Mouse (Mus musculus) myocyte (in vitro differentiated cells): ENCODE data around the gene Rragd.

ENCODE experiments used
- CEBPB ChIP-seq: IDR thresholded peaks from 2 replicates; pipeline ENCODE4 v1.6.1; 2011; ENCODE audit warnings: mild to moderate bottlenecking, moderate library complexity; ENCODE audit not compliant: poor library complexity, insufficient read depth, severe bottlenecking
- E2F4 ChIP-seq: IDR thresholded peaks from one replicate; pipeline ENCODE4 v1.6.1; 2011; ENCODE audit warnings: mild to moderate bottlenecking, control low read depth, moderate library complexity; ENCODE audit not compliant: insufficient read depth
- MAX ChIP-seq: IDR thresholded peaks from one replicate; pipeline ENCODE4 v1.6.1; 2011; ENCODE audit warnings: low read depth, mild to moderate bottlenecking, control low read depth
- MYOD1 ChIP-seq, 3 experiments: IDR thresholded peaks; one replicate each; pipeline ENCODE4 v1.6.1; 2011; ENCODE audit warnings: control low read depth in 2 of 3, low read depth in 2 of 3, mild to moderate bottlenecking in 2 of 3, moderate library complexity in 1 of 3; ENCODE audit not compliant: insufficient read length in 2 of 3, control insufficient read depth in 1 of 3
- MYOG ChIP-seq, 3 experiments: IDR thresholded peaks; one replicate each; pipeline ENCODE4 v1.6.1; 2011; ENCODE audit warnings: control low read depth in 2 of 3, low read depth in 2 of 3, mild to moderate bottlenecking in 2 of 3; ENCODE audit not compliant: insufficient read length in 2 of 3, control insufficient read depth in 1 of 3, insufficient read depth in 1 of 3
- POLR2A ChIP-seq: IDR thresholded peaks from one replicate; pipeline ENCODE4 v1.6.1; 2011; ENCODE audit warnings: low read depth, mild to moderate bottlenecking, control low read depth, moderate library complexity; ENCODE audit not compliant: insufficient read length
- POLR2AphosphoS2 ChIP-seq: IDR thresholded peaks from one replicate; pipeline ENCODE4 v1.6.1; 2011; ENCODE audit warnings: low read depth, control low read depth; ENCODE audit not compliant: insufficient read length
- REST ChIP-seq: IDR thresholded peaks from one replicate; pipeline ENCODE4 v1.6.1; 2011; ENCODE audit warnings: mild to moderate bottlenecking, control low read depth, moderate library complexity; ENCODE audit not compliant: insufficient read depth, insufficient read length
- SRF ChIP-seq: IDR thresholded peaks from one replicate; pipeline ENCODE4 v1.6.1; 2011; ENCODE audit warnings: low read depth; ENCODE audit not compliant: control insufficient read depth, insufficient read length
- TCF12 ChIP-seq: IDR thresholded peaks from one replicate; pipeline ENCODE4 v1.6.1; 2011; ENCODE audit warnings: mild to moderate bottlenecking, control low read depth; ENCODE audit not compliant: poor library complexity, insufficient read depth, severe bottlenecking
- TCF3 ChIP-seq: IDR thresholded peaks from one replicate; pipeline ENCODE4 v1.6.1; 2011; ENCODE audit warnings: low read depth, control low read depth; ENCODE audit not compliant: insufficient read length
- USF1 ChIP-seq: IDR thresholded peaks from one replicate; pipeline ENCODE4 v1.6.1; 2011; ENCODE audit warnings: low read depth, mild to moderate bottlenecking, control low read depth, moderate library complexity

GRCm38 (mm10) chr4:33070326-33070725, 87.5 kb downstream of the Rragd start:
- TF ChIP-seq SRF: no peak
- no peak for TF ChIP-seq POLR2A
- no peak for TF ChIP-seq TCF12
- no peak for TF ChIP-seq MYOG (IDR thresholded peaks at IDR 0.05; ENCODE audit: control insufficient read depth in 1 of 3, insufficient read depth in 1 of 3, insufficient read length in 2 of 3, low read depth in 2 of 3)
- no peak for TF ChIP-seq USF1
- no peak for TF ChIP-seq CEBPB
- TF ChIP-seq POLR2AphosphoS2: no peak
- TF ChIP-seq MAX: no peak
- no peak for TF ChIP-seq TCF3
- no peak for TF ChIP-seq E2F4
- no peak for TF ChIP-seq MYOD1 (IDR thresholded peaks at IDR 0.05; ENCODE audit: control insufficient read depth in 1 of 3, insufficient read length in 2 of 3, low read depth in 2 of 3)
- no peak for TF ChIP-seq REST
